Mouse (Mus musculus) brain, adult 10 weeks (tissue): ENCODE data around the gene Fsd1l. TPM values are rescaled to one million over a fixed set of nuclear protein-coding genes. Genes with fewer than 3 reads are reported as not detected.

Experiments used
- polyA plus RNA-seq: library from polyadenylated mRNA; stranded (reverse); fragments of 350-450 nt; fragmentation: Illumina TruSeq; extraction: RNeasy Lipid Tissue Mini Kit (QIAGEN cat#74804); gene quantifications from one replicate; pipeline ENCODE4 v1.2.3, GENCODE M21; 2015; ENCODE audit warnings: low read depth, low replicate concordance

The Fsd1l gene
- polyA plus RNA-seq: 16.0 TPM

DNA sequence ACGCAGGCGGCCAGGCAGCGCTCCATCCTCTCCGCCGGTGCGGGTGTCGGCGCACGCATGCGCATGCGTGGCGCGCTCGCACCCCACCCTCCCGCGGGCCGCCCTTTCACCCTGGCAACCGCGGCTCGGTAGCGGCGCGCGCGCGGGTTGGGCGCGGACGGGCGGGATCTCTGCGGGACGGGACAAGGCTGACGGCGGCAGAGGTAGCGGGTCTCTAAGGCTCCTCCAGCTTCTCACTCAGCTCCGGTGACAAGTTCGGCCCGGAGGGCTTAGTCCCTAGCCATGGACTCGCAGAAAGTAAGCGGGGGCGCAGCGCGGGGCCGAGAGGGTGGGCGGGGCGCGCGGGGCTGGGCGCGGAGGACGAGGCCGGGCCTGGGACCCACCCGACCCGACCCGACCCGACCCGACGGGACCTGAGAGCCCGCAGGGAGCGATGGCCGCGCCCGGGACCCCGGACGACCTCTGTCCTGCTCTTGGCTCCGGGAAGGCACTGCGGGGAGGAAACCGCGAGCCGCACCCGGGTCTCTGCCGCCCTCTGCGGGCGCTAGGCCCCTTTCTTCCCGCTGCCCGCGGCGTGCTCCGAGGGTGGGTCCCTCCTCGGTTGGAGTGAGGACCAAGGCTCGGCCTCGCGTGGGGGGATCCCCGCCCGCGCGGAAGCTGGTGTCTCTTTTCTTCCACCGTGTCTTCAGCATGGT is at the start of gene Fsd1l:
Gene Fsd1l, plus strand, starts transcription at position 156 of the 695 bp plus-strand sequence.

DNA sequence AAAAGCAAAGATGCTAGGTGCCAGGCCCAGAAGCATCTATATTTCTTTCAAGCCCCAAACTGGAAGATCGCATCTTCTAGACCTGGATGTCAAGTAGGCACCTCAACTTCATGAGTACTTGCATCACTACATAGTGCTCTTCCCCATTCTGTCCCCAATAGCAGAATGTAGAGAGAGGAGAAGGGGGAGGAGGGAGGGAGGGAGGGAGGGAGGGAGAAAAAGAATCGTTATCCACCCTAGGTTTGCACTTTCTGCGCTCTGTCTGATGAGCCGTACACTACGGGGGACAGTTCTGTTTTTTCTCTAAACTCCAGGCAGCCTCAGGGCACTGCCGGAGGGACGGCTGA is 82.4 kb downstream of the Fsd1l start, which contains the start of gene Fktn:
Gene Fktn, plus strand, starts transcription at position 295 of the 347 bp plus-strand sequence.

Other genes with a start within 250 kb of the Fsd1l start
- gene Slc44a1, start 191.1 kb upstream of the Fsd1l start, polyA plus RNA-seq: 73.2 TPM
- 27.9 TPM for gene Fktn, start 82.5 kb downstream of the Fsd1l start, polyA plus RNA-seq
- gene Tal2, start 148.2 kb downstream of the Fsd1l start, polyA plus RNA-seq: 0.19 TPM
- gene Tmem38b, start 194.6 kb downstream of the Fsd1l start, polyA plus RNA-seq: 10.4 TPM